Mouse (Mus musculus): ENCODE measurements at regions not wholly inside any gene's neighbourhood (a gene's known extent, or its start where the extent isn't known, plus 50 kb on each side); places are given as distances from the start of the nearest gene placed in this dataset.

- Histone ChIP-seq H3K9me3 (ENCODE audit: low read depth, low read length) (no peaks in the 10 kb centered on the region), H3K4me1 (ENCODE audit: insufficient read depth) (no peaks in the 10 kb centered on the region), H3K27me3 (ENCODE audit: insufficient read depth, low read length) (no peaks in the 10 kb centered on the region), H3K27ac (ENCODE audit: low read depth) (no peak overlapping the region), H3K4me2 (no peak overlapping the region), H3K4me3 (ENCODE audit: low read depth, low read length) (no peak overlapping the region), H3K9ac (no peak overlapping the region), H3K36me3 (ENCODE audit: insufficient read depth) (no peaks in the 10 kb centered on the region)
- ATAC-seq (ENCODE audit: insufficient read depth) (no peak), DNase-seq (no peak)
- TF ChIP-seq CTCF (IDR thresholded peaks at IDR 0.05; ENCODE audit: low read depth) = no peak
Observed at GRCm38 (mm10) chr12:68131776-68132175, 909.4 kb upstream of the Mdga2 start.

- ATAC-seq (ENCODE audit: insufficient read depth) = no peak
- H3K36me3 ChIP-seq (ENCODE audit: insufficient read depth) = no peaks in the 10 kb centered on the region
- WGBS = 56% methylated on average over 1 of the region's 1 CpGs
- H3K27ac ChIP-seq (ENCODE audit: low read depth) = no peak overlapping the region
- no peak for DNase-seq
- H3K4me3 ChIP-seq (ENCODE audit: low read depth, low read length) = no peak overlapping the region
- H3K4me2 ChIP-seq = no peak overlapping the region
- no peaks in the 10 kb centered on the region for H3K4me1 ChIP-seq (ENCODE audit: insufficient read depth)
- no peak for TF ChIP-seq CTCF (IDR thresholded peaks at IDR 0.05; ENCODE audit: low read depth)
- no peak overlapping the region for H3K9ac ChIP-seq
- no peaks in the 10 kb centered on the region for H3K9me3 ChIP-seq (ENCODE audit: low read depth, low read length)
- H3K27me3 ChIP-seq (ENCODE audit: insufficient read depth, low read length) = no peaks in the 10 kb centered on the region
Observed at GRCm38 (mm10) chr12:68115762-68116161, 893.4 kb upstream of the Mdga2 start.
